Mouse (Mus musculus) midbrain, embryonic 16.5 days (tissue): ENCODE data around the gene Asap2. TPM values are rescaled to one million over a fixed set of nuclear protein-coding genes. Genes with fewer than 3 reads are reported as not detected.

ENCODE experiments used
- ATAC-seq: fragments of 200-750 bp; cut with Nextera tagmentation; 2 replicates; pipeline ENCODE4 v1.8.0; 2017; ENCODE audit warnings: moderate TSS enrichment
- H3K27ac ChIP-seq: fragments of 300-500 bp; sonication (generic); 2 replicates; pipeline ENCODE4 v1.5.1; 2014; ENCODE audit warnings: mild to moderate bottlenecking, low read length, mixed read lengths
- H3K27me3 ChIP-seq: fragments of 300-500 bp; sonication (generic); 2 replicates; pipeline ENCODE4 v1.6.1; 2014; ENCODE audit warnings: low read depth, low read length, mixed read lengths; ENCODE audit not compliant: control insufficient read depth, insufficient read depth
- H3K36me3 ChIP-seq: fragments of 300-500 bp; sonication (generic); 2 replicates; pipeline ENCODE4 v1.6.1; 2014; ENCODE audit warnings: mild to moderate bottlenecking, low read length, moderate library complexity, mixed read lengths; ENCODE audit not compliant: control insufficient read depth, insufficient read depth
- H3K4me1 ChIP-seq: fragments of 300-500 bp; sonication (generic); 2 replicates; pipeline ENCODE4 v1.6.1; 2014; ENCODE audit warnings: mild to moderate bottlenecking, low read length, mixed read lengths; ENCODE audit not compliant: control insufficient read depth, insufficient read depth
- H3K4me2 ChIP-seq: fragments of 300-500 bp; sonication (generic); 2 replicates; pipeline ENCODE4 v1.6.1; 2014; ENCODE audit warnings: mild to moderate bottlenecking, low read length, mixed read lengths
- H3K4me3 ChIP-seq: fragments of 300-500 bp; sonication (generic); 2 replicates; pipeline ENCODE4 v1.5.1; 2014; ENCODE audit warnings: low read depth, mild to moderate bottlenecking, low read length, moderate library complexity, mixed read lengths
- H3K9ac ChIP-seq: fragments of 300-500 bp; sonication (generic); 2 replicates; pipeline ENCODE4 v1.6.1; 2014; ENCODE audit warnings: low read depth, low read length, mixed read lengths
- H3K9me3 ChIP-seq: fragments of 300-500 bp; sonication (generic); replicated peaks from 2 replicates; pipeline ENCODE4 v1.6.1; 2014; ENCODE audit warnings: mild to moderate bottlenecking, low read length, mixed read lengths; ENCODE audit not compliant: control insufficient read depth, poor library complexity, severe bottlenecking
- WGBS: fragments of 180-500 bp; shearing (Covaris S2); extraction: QIAGEN DNeasy Blood & Tissue Kit; methylation state at CpG from one replicate; pipeline ENCODE4 v1.1.7; 2014; 5-methylcytosine and 5-hydroxymethylcytosine counted together
- polyA plus RNA-seq: library from polyadenylated mRNA; unstranded; fragments of >200 nt; fragmentation: Nextera tagmentation; extraction: Ambion mirVana; gene quantifications from 2 replicates; pipeline ENCODE4 v1.2.1, GENCODE M21; 2015

The Asap2 gene
- polyA plus RNA-seq, 1 experiment from 2014 or later: 10.2 TPM

DNA sequence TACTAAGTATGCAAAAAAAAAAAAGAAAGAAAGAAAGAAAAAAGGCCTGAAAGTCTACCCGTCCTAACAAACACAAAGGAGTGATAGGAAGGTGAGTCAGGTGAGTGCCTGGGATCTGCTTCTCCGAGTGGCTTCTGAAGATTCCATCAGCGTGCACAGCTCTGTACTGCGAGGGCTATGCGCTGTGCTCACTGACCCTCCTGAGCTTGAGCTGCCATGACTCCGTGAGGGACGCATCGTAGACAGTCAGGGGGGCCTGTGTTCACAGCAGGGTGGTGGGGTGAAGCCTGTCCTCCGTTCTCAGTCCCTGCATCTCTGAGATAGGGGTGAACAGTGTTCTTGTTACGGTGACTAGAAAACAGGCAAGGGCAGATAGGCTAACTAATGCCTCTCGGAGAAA, 308.6 kb downstream of the Asap2 start:
- WGBS: 95% methylated on average over 11 of the region's 11 CpGs
- no peaks in the 10 kb centered on the region for H3K4me1 ChIP-seq
- H3K4me3 ChIP-seq: no peak overlapping the region
- no peak overlapping the region for H3K9ac ChIP-seq
- no peak overlapping the region for H3K27ac ChIP-seq
- H3K9me3 ChIP-seq: no peaks in the 10 kb centered on the region
- H3K27me3 ChIP-seq: no peaks in the 10 kb centered on the region
- no peak overlapping the region for H3K4me2 ChIP-seq
- ATAC-seq: no peak
- peaks cover 73% of the 10 kb centered on the region for H3K36me3 ChIP-seq

DNA sequence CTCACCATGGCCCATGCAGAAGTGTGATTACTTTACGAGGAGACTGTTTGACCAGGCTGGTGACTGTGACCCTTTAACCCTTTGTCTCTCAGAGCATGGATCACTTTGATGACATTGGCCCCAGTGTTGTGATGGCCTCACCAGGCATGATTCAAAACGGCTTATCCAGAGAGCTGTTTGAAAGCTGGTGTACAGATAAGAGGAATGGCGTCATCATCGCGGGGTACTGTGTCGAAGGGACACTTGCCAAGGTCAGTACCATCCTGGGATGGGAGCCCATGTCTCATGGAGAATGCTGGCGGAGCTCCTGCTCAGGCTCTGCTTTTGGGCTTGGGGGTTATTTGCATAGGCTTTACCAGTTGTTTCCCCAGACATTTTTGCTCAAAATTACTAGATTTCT, 311.1 kb downstream of the Asap2 start:
- Histone ChIP-seq H3K9me3 (no peaks in the 10 kb centered on the region), H3K27ac (no peak overlapping the region), H3K4me3 (no peak overlapping the region), H3K9ac (no peak overlapping the region), H3K4me2 (no peak overlapping the region), H3K4me1 (no peaks in the 10 kb centered on the region), H3K27me3 (no peaks in the 10 kb centered on the region), H3K36me3 (peaks cover 62% of the 10 kb centered on the region)
- 92% methylated on average over 7 of the region's 7 CpGs for WGBS
- ATAC-seq: no peak

DNA sequence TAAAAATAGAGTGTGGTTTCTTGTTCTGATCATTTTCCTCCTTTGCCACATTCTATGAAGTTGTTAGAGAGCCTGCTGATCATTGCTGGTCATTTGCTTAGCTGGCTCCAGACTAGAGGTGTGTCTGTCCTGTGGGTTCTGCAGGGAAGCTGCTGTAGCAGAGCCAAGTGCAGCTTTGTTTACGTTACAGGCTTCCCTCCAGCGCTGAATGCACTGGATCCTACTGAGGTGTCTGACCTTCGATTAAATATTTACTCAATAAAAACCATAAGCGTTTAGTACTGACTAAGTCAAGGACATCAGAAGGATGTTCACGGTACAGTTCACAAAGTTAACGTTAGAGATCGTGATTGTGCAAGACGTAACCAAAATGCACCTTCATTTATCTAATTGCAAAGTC, 311.7 kb downstream of the Asap2 start:
- H3K4me1 ChIP-seq: no peaks in the 10 kb centered on the region
- H3K4me3 ChIP-seq: no peak overlapping the region
- WGBS: 92% methylated on average over 8 of the region's 8 CpGs
- H3K9me3 ChIP-seq: no peaks in the 10 kb centered on the region
- H3K4me2 ChIP-seq: no peak overlapping the region
- peaks cover 60% of the 10 kb centered on the region for H3K36me3 ChIP-seq
- ATAC-seq: no peak
- no peak overlapping the region for H3K27ac ChIP-seq
- no peaks in the 10 kb centered on the region for H3K27me3 ChIP-seq
- no peak overlapping the region for H3K9ac ChIP-seq

DNA sequence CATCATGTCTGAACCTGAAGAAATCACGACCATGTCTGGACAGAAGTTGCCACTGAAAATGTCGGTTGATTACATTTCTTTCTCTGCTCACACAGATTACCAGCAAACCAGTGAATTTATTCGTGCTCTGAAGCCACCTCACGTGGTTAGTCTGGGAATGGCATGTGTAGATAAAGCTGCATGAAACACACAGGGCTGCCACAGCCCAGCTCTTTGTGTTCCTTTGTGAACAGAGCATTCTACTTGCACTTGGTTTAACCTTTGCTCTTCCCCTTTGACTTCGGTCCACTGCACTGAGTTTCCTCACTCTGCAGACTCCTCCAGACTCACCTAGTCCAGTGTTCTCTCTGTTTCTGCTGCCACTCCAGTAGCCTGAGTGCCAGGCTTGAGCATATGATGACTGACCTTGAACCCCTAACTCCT, 312.1 kb downstream of the Asap2 start:
- 87% methylated on average over 5 of the region's 5 CpGs for WGBS
- no peak for ATAC-seq
- H3K9ac ChIP-seq: no peak overlapping the region
- peaks cover 56% of the 10 kb centered on the region for H3K36me3 ChIP-seq
- no peaks in the 10 kb centered on the region for H3K27me3 ChIP-seq
- no peak overlapping the region for H3K4me2 ChIP-seq
- no peak overlapping the region for H3K4me3 ChIP-seq
- H3K27ac ChIP-seq: no peak overlapping the region
- no peaks in the 10 kb centered on the region for H3K4me1 ChIP-seq
- H3K9me3 ChIP-seq: no peaks in the 10 kb centered on the region

GRCm38 (mm10) chr12:21305741-21306140, 315.5 kb downstream of the Asap2 start:
- Histone ChIP-seq H3K36me3 (peaks cover 59% of the 10 kb centered on the region), H3K4me2 (no peak overlapping the region), H3K27ac (no peak overlapping the region), H3K4me1 (no peaks in the 10 kb centered on the region), H3K9ac (no peak overlapping the region), H3K27me3 (no peaks in the 10 kb centered on the region), H3K4me3 (no peak overlapping the region), H3K9me3 (no peaks in the 10 kb centered on the region)
- 97% methylated on average over 4 of the region's 4 CpGs for WGBS
- ATAC-seq: no peak

- WGBS: 93% methylated on average over 4 of the region's 4 CpGs
- H3K4me1 ChIP-seq: no peaks in the 10 kb centered on the region
- H3K27ac ChIP-seq: no peak overlapping the region
- ATAC-seq: no peak
- H3K4me2 ChIP-seq: no peak overlapping the region
- no peaks in the 10 kb centered on the region for H3K9me3 ChIP-seq
- no peaks in the 10 kb centered on the region for H3K27me3 ChIP-seq
- H3K4me3 ChIP-seq: no peak overlapping the region
- H3K36me3 ChIP-seq: peaks cover 55% of the 10 kb centered on the region
- no peak overlapping the region for H3K9ac ChIP-seq
Observed at GRCm38 (mm10) chr12:21306721-21307120, 316.5 kb downstream of the Asap2 start.

GRCm38 (mm10) chr12:21312201-21312600, 321.9 kb downstream of the Asap2 start:
- Histone ChIP-seq H3K4me1 (no peaks in the 10 kb centered on the region), H3K27me3 (no peaks in the 10 kb centered on the region), H3K4me2 (no peak overlapping the region), H3K9me3 (no peaks in the 10 kb centered on the region), H3K27ac (no peak overlapping the region), H3K4me3 (no peak overlapping the region), H3K9ac (no peak overlapping the region), H3K36me3 (peaks cover 32% of the 10 kb centered on the region)
- WGBS: 92% methylated on average over 5 of the region's 5 CpGs
- no peak for ATAC-seq

DNA sequence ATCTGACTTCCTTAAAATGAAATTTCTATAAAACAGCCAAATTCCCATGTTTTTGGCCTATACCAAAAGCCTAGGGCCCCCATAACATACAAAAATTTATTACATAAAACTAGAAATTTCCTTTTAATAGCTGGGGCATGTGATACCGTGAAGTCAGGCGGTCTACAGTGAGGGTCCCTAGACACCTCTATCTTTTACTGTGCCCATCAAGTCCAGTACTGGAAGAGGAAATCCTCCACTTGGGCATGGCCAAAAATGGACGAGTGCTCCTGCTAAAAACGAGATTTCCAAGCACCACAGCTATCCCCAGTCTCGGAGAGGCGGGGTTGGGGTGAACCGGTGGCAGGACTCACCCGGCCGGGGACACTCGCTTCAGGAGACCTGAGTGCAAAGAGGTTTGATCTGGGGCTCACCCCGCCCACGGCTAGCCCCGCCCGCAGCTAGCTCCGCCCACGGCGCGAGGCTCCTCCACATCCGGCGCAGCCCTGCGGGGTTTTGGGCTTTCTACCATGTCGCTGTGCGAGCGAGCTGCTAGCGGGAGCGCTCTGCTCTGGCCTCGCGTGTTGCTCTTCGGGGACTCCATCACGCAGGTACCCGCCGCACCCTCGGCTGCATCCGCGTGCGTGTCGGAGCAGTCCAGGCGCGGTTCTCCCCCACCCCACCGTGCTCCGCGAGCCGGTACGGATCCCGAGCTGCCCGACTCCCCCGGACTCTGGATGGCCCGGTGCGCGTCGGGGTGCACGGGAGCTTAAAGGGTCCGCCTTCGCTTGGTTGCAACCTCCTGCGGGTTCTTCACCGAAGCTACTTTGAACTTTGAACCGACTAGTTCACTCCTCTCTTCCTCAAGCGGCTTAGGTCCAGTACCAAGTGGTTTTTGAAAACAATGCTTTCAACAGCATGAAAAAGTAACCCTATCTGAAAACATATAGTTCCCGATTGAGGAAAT, 325.9 kb downstream of the Asap2 start, which contains the start of gene Iah1:
Iah1 (plus strand) TSS at position 467 of the 946 bp plus-strand sequence.
- ATAC-seq: peak; percentile 92
- no peak within 1 kb of the TSS; the same call in 1 of the 2 replicates for H3K27ac ChIP-seq

DNA sequence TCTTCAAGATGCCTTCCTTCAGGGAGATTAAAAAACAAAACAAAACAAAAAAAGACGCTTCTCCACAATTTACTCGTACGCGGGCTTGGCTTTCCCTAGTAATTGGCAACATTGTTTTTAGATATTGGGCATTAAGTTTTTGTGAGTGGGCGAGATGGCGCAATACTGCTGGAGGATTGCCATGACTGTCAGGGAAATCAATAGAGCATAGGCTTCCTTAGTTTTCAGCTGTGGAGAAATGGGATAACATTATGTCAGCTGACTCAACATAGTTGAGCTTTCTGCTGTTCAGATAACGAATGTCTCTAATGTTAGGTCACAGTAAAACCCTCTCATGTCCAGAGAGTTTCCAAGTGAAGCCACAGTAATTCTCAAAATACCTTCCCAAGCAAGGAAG, 326.6 kb downstream of the Asap2 start:
- no peaks in the 10 kb centered on the region for H3K4me1 ChIP-seq
- no peaks in the 10 kb centered on the region for H3K9me3 ChIP-seq
- no peak overlapping the region for H3K27ac ChIP-seq
- ATAC-seq: no peak
- whole genome bisulfite sequencing: 25% methylated on average over 7 of the region's 7 CpGs
- no peaks in the 10 kb centered on the region for H3K27me3 ChIP-seq
- peak overlapping the region; percentile 59 for H3K4me2 ChIP-seq
- H3K9ac ChIP-seq: peak overlapping the region; percentile 66; the same call in 1 of the 2 replicates
- peaks cover 7% of the 10 kb centered on the region for H3K36me3 ChIP-seq
- peak overlapping the region; percentile 54 for H3K4me3 ChIP-seq

More for the DNA sequence above, 325.9 kb downstream of the Asap2 start, which contains the start of gene Iah1:
- H3K36me3 ChIP-seq: peaks cover 8% of the 10 kb centered on the region
- 2% methylated on average over 59 of the region's 59 CpGs for WGBS
- H3K9ac ChIP-seq: peak within 1 kb of the TSS; percentile 66
- no peaks in the 10 kb centered on the region for H3K4me1 ChIP-seq
- H3K9me3 ChIP-seq: no peaks in the 10 kb centered on the region
- no peaks in the 10 kb centered on the region for H3K27me3 ChIP-seq
- H3K4me2 ChIP-seq: peak within 1 kb of the TSS; percentile 59
- H3K4me3 ChIP-seq: peak within 1 kb of the TSS; percentile 54
